Mouse (Mus musculus) neural tube, embryonic 14.5 days (tissue): Measurements from ENCODE around the gene Armc5. TPM values are rescaled to one million over a fixed set of nuclear protein-coding genes. Genes with fewer than 3 reads are reported as not detected.

Experiments
- ATAC-seq: fragments of 200-750 bp; cut with Nextera tagmentation; 2 replicates; pipeline ENCODE4 v1.8.0; 2017; ENCODE audit warnings: low read depth, mild to moderate bottlenecking, moderate TSS enrichment, moderate library complexity
- H3K27ac ChIP-seq: fragments of 300-500 bp; sonication (generic); 2 replicates; pipeline ENCODE4 v1.5.1; 2014; ENCODE audit warnings: low read depth, mild to moderate bottlenecking, control low read depth, low read length, moderate library complexity, mixed read lengths
- H3K27me3 ChIP-seq: fragments of 300-500 bp; sonication (generic); 2 replicates; pipeline ENCODE4 v1.6.1; 2014; ENCODE audit warnings: low read length; ENCODE audit not compliant: control insufficient read depth, insufficient read depth
- H3K36me3 ChIP-seq: fragments of 300-500 bp; sonication (generic); 2 replicates; pipeline ENCODE4 v1.6.1; 2014; ENCODE audit warnings: low read length, mixed read lengths; ENCODE audit not compliant: control insufficient read depth, insufficient read depth
- H3K4me1 ChIP-seq: fragments of 300-500 bp; sonication (generic); 2 replicates; pipeline ENCODE4 v1.6.1; 2014; ENCODE audit warnings: low read length; ENCODE audit not compliant: control insufficient read depth, insufficient read depth
- H3K4me2 ChIP-seq: fragments of 300-500 bp; sonication (generic); 2 replicates; pipeline ENCODE4 v1.6.1; 2014; ENCODE audit warnings: mild to moderate bottlenecking, low read depth, low read length, control low read depth
- H3K4me3 ChIP-seq: fragments of 300-500 bp; sonication (generic); 2 replicates; pipeline ENCODE4 v1.5.1; 2014; ENCODE audit warnings: low read depth, low read length, control low read depth, mixed read lengths
- H3K9ac ChIP-seq: fragments of 300-500 bp; sonication (generic); replicated peaks from 2 replicates; pipeline ENCODE4 v1.6.1; 2014; ENCODE audit warnings: low read depth, mild to moderate bottlenecking, control low read depth, low read length, mixed read lengths
- H3K9me3 ChIP-seq: fragments of 300-500 bp; sonication (generic); 2 replicates; pipeline ENCODE4 v1.6.1; 2016; ENCODE audit warnings: low read length; ENCODE audit not compliant: control insufficient read depth
- WGBS: fragments of 180-500 bp; shearing (Covaris S2); extraction: QIAGEN DNeasy Blood & Tissue Kit; methylation state at CpG from one replicate; pipeline ENCODE4 v1.1.7; 2014; 5-methylcytosine and 5-hydroxymethylcytosine counted together
- polyA plus RNA-seq: library from polyadenylated mRNA; unstranded; fragments of >200 nt; fragmentation: Nextera tagmentation; extraction: Ambion mirVana; gene quantifications from 2 replicates; pipeline ENCODE4 v1.2.1, GENCODE M21; 2014

The Armc5 gene
- polyA plus RNA-seq, 1 experiment from 2014 or later = 9.0 TPM

DNA sequence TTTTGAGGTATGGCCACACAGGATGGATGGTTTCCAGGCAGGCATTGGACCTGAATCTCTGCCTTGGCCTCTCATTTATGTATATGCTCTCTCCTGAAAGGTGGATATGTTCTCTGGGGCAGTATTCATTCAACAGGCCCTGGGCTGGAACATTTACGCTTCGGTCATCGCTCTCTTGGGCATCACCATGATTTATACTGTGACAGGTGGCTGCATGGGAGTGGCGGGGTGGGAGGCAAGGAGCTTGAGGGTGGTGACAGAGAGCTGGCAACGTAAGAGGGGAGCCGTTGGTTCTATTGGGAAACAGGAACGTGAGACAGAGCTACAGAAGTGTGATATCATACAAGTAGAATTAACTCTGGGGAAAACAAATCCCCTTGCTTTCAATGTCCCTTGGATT, 30.7 kb downstream of the Armc5 start:
- H3K27ac ChIP-seq = no peak overlapping the region
- no peak overlapping the region for H3K4me2 ChIP-seq
- H3K9ac ChIP-seq = no peak overlapping the region
- 60% methylated on average over 7 of the region's 7 CpGs for WGBS
- H3K4me3 ChIP-seq = no peak overlapping the region
- ATAC-seq = no peak
- H3K9me3 ChIP-seq = no peaks in the 10 kb centered on the region
- no peaks in the 10 kb centered on the region for H3K27me3 ChIP-seq
- H3K36me3 ChIP-seq = 0 out of 2 replicates have a peak, but pooled peaks cover 3% of the 10 kb centered on the region
- no peaks in the 10 kb centered on the region for H3K4me1 ChIP-seq

DNA sequence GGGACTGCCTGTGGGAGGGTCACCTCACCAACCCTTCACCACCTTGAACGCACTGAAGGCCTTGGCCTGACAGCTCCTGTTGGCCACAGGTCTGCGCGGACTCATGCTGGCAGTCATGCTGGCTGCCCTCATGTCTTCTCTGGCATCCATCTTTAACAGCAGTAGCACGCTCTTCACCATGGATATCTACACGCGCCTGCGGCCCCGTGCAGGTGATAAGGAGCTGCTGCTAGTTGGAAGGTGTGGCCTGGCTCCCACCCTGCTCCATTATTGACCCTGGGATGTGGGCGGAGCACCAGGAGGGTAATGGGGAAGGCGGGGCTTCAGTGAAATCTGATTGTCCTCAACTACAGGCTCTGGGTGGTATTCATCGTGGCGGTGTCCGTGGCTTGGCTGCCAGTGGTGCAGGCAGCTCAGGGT, 33.3 kb downstream of the Armc5 start:
- no peak overlapping the region for H3K4me3 ChIP-seq
- no peaks in the 10 kb centered on the region for H3K4me1 ChIP-seq
- WGBS = 49% methylated on average over 13 of the region's 13 CpGs
- H3K36me3 ChIP-seq = 0 out of 2 replicates have a peak, but pooled peaks cover 21% of the 10 kb centered on the region
- H3K9me3 ChIP-seq = no peaks in the 10 kb centered on the region
- H3K9ac ChIP-seq = no peak overlapping the region
- ATAC-seq = no peak
- no peak overlapping the region for H3K4me2 ChIP-seq
- no peaks in the 10 kb centered on the region for H3K27me3 ChIP-seq
- no peak overlapping the region for H3K27ac ChIP-seq

GRCm38 (mm10) chr7:128271496-128271895, 34.4 kb downstream of the Armc5 start:
- no peaks in the 10 kb centered on the region for H3K27me3 ChIP-seq
- no peak overlapping the region for H3K9ac ChIP-seq
- H3K4me2 ChIP-seq = no peak overlapping the region
- no peak overlapping the region for H3K4me3 ChIP-seq
- 94% methylated on average over 9 of the region's 9 CpGs for WGBS
- H3K36me3 ChIP-seq = peaks cover 23% of the 10 kb centered on the region; the same call in 1 of the 2 replicates
- H3K9me3 ChIP-seq = no peaks in the 10 kb centered on the region
- H3K4me1 ChIP-seq = no peaks in the 10 kb centered on the region
- ATAC-seq = no peak
- no peak overlapping the region for H3K27ac ChIP-seq

DNA sequence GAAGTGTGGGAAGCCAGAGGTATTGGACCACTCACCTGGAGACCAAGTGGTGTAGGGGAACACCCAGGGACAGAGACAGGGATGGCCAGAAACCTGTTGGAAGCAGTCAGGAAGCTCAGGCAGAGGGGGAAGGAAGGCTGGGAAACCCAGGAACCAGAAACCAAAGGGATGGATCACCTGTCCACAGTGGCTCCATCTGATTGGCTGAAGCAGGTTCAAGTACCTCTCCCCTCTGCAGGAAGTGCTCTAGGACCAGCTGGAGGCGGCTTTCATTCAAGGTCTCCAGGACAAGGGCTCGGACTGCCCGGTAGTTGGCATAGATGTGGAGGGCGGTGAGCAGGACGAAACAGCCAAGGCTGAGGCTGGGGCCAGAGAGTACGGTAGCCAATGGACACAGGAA, 38.9 kb downstream of the Armc5 start:
- no peak for ATAC-seq
- H3K36me3 ChIP-seq = peaks cover 26% of the 10 kb centered on the region; the same call in 1 of the 2 replicates

GRCm38 (mm10) chr7:128279750-128280149, 42.6 kb downstream of the Armc5 start:
- ATAC-seq = no peak
- no peak overlapping the region for H3K27ac ChIP-seq
- peaks cover 12% of the 10 kb centered on the region; the same call in 1 of the 2 replicates for H3K36me3 ChIP-seq
- no peak overlapping the region for H3K4me2 ChIP-seq
- H3K4me3 ChIP-seq = no peak overlapping the region
- no peak overlapping the region for H3K9ac ChIP-seq
- H3K9me3 ChIP-seq = no peaks in the 10 kb centered on the region
- H3K27me3 ChIP-seq = no peaks in the 10 kb centered on the region
- 0 out of 2 replicates have a peak, but pooled peaks cover 3% of the 10 kb centered on the region for H3K4me1 ChIP-seq
- WGBS = 89% methylated on average over 4 of the region's 4 CpGs

More for the DNA sequence above, 38.9 kb downstream of the Armc5 start:
- no peak overlapping the region for H3K4me3 ChIP-seq
- H3K27me3 ChIP-seq = no peaks in the 10 kb centered on the region
- H3K4me2 ChIP-seq = no peak overlapping the region
- 0 out of 2 replicates have a peak, but pooled peaks cover 3% of the 10 kb centered on the region for H3K4me1 ChIP-seq
- no peak overlapping the region for H3K9ac ChIP-seq
- H3K9me3 ChIP-seq = no peaks in the 10 kb centered on the region
- no peak overlapping the region for H3K27ac ChIP-seq
- 95% methylated on average over 6 of the region's 6 CpGs for WGBS

- WGBS = 74% methylated on average over 11 of the region's 11 CpGs
Measured at GRCm38 (mm10) chr7:128281765-128282164, 44.6 kb downstream of the Armc5 start.

GRCm38 (mm10) chr7:128282532-128283244, 45.5 kb downstream of the Armc5 start:
- Histone ChIP-seq H3K4me3 (no peak overlapping the region), H3K36me3 (peaks cover 13% of the 10 kb centered on the region; the same call in 1 of the 2 replicates), H3K9me3 (no peaks in the 10 kb centered on the region), H3K27ac (no peak overlapping the region), H3K4me1 (0 out of 2 replicates have a peak, but pooled peaks cover 3% of the 10 kb centered on the region), H3K4me2 (no peak overlapping the region), H3K27me3 (no peaks in the 10 kb centered on the region), H3K9ac (no peak overlapping the region)
- WGBS = 11% methylated on average over 7 of the region's 7 CpGs
- no peak for ATAC-seq

More at GRCm38 (mm10) chr7:128281765-128282164, 44.6 kb downstream of the Armc5 start:
- Histone ChIP-seq H3K4me2 (no peak overlapping the region), H3K27me3 (no peaks in the 10 kb centered on the region), H3K4me1 (0 out of 2 replicates have a peak, but pooled peaks cover 3% of the 10 kb centered on the region), H3K27ac (no peak overlapping the region), H3K9ac (no peak overlapping the region), H3K36me3 (peaks cover 5% of the 10 kb centered on the region; the same call in 1 of the 2 replicates), H3K9me3 (no peaks in the 10 kb centered on the region), H3K4me3 (no peak overlapping the region)
- no peak for ATAC-seq

DNA sequence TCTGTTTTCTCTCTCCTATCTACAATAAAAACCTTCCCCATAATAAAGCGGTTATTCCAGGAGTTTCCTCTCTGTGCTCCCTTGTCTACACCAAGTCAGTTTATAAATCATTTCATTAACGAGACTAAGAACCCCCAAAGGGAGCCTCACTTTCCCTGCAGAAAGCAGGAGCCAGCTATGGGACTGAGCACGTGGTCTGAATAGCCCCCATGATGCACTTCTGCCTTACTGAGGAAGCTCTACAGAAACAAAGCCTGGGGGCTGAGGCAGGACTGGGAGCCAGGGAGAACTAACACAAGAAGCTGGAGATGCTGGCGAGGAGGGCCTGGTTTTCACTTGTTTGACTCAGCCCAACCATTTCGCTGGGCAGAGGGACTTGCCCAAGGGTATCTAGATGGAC, 46.9 kb downstream of the Armc5 start:
- H3K27ac ChIP-seq = no peak overlapping the region; the same call in 1 of the 2 replicates
- 35% methylated on average over 5 of the region's 5 CpGs for WGBS
- H3K4me3 ChIP-seq = no peak overlapping the region
- H3K4me1 ChIP-seq = no peaks in the 10 kb centered on the region
- H3K9ac ChIP-seq = no peak overlapping the region
- H3K27me3 ChIP-seq = no peaks in the 10 kb centered on the region
- H3K36me3 ChIP-seq = peaks cover 17% of the 10 kb centered on the region; the same call in 1 of the 2 replicates
- no peak for ATAC-seq
- no peak overlapping the region for H3K4me2 ChIP-seq
- H3K9me3 ChIP-seq = no peaks in the 10 kb centered on the region

- WGBS = 87% methylated on average over 8 of the region's 8 CpGs
- H3K27ac ChIP-seq = no peak overlapping the region
- no peaks in the 10 kb centered on the region for H3K4me1 ChIP-seq
- no peaks in the 10 kb centered on the region for H3K9me3 ChIP-seq
- H3K27me3 ChIP-seq = no peaks in the 10 kb centered on the region
- no peak for ATAC-seq
- H3K4me2 ChIP-seq = no peak overlapping the region
- no peak overlapping the region for H3K4me3 ChIP-seq
- H3K36me3 ChIP-seq = peaks cover 17% of the 10 kb centered on the region; the same call in 1 of the 2 replicates
- H3K9ac ChIP-seq = no peak overlapping the region
Measured at GRCm38 (mm10) chr7:128285060-128285459, 47.9 kb downstream of the Armc5 start.
